Mouse (Mus musculus): ENCODE data around the gene Gmeb1. TPM values are rescaled to one million over a fixed set of nuclear protein-coding genes. Genes with fewer than 3 reads are reported as not detected.
"Not testable (repeated sequence)": the region's sequence is repeated elsewhere in the genome, so short reads cannot be mapped to it uniquely, and the experiment has no call there.

Gmeb1 gene
- polyA plus RNA-seq, 1 experiment from 2014 or later, result 24.7 TPM

GRCm38 (mm10) chr4:132288840-132289239, 27.4 kb upstream of the Gmeb1 start:
- not testable (repeated sequence) for H3K27me3 ChIP-seq (replicated peaks; ENCODE audit: control insufficient read depth, insufficient read depth, low read length); ATAC-seq (ENCODE audit: low read depth); H3K9me3 ChIP-seq (ENCODE audit: control insufficient read depth, low read length); H3K4me1 ChIP-seq (ENCODE audit: control insufficient read depth, insufficient read depth, low read length); H3K9ac ChIP-seq (ENCODE audit: low read depth, low read length); DNase-seq (ENCODE audit: low spot score); H3K4me2 ChIP-seq (ENCODE audit: low read depth, low read length); H3K27ac ChIP-seq (replicated peaks; ENCODE audit: low read depth, low read length); H3K4me3 ChIP-seq (ENCODE audit: low read depth, low read length)
- 62% methylated on average over 3 of the region's 5 CpGs for WGBS
- H3K36me3 ChIP-seq (ENCODE audit: control insufficient read depth, insufficient read depth, low read length), result peaks cover 61% of the 10 kb centered on the region

GRCm38 (mm10) chr4:132275949-132276348, 14.5 kb upstream of the Gmeb1 start:
- H3K4me2 ChIP-seq (ENCODE audit: low read depth, low read length), result no peak overlapping the region
- H3K9me3 ChIP-seq (ENCODE audit: control insufficient read depth, low read length), result no peaks in the 10 kb centered on the region
- DNase-seq (ENCODE audit: low spot score) (no peak), ATAC-seq (ENCODE audit: low read depth) (no peak)
- H3K27me3 ChIP-seq (replicated peaks; ENCODE audit: control insufficient read depth, insufficient read depth, low read length), result no peaks in the 10 kb centered on the region
- H3K27ac ChIP-seq (replicated peaks; ENCODE audit: low read depth, low read length), result no peak overlapping the region
- WGBS, result 89% methylated on average over 3 of the region's 3 CpGs
- H3K4me1 ChIP-seq (ENCODE audit: control insufficient read depth, insufficient read depth, low read length), result peaks cover 5% of the 10 kb centered on the region
- no peak overlapping the region for H3K4me3 ChIP-seq (ENCODE audit: low read depth, low read length)
- 0 out of 2 replicates have a peak, but pooled peaks cover 5% of the 10 kb centered on the region for H3K36me3 ChIP-seq (ENCODE audit: control insufficient read depth, insufficient read depth, low read length)
- H3K9ac ChIP-seq (ENCODE audit: low read depth, low read length), result 0 out of 2 replicates have a peak overlapping the region, but pooled peaks have one; percentile 27

GRCm38 (mm10) chr4:132274156-132274862, 12.9 kb upstream of the Gmeb1 start, which contains the start of gene Taf12:
TSS of gene Taf12 (plus strand) at chr4:132274375.
- WGBS, result under 1% methylated on average over 45 of the region's 48 CpGs
- Histone ChIP-seq H3K4me2 (ENCODE audit: low read depth, low read length) (peak within 1 kb of the TSS; percentile 84), H3K27ac (replicated peaks; ENCODE audit: low read depth, low read length) (peak within 1 kb of the TSS; percentile 89), H3K4me3 (ENCODE audit: low read depth, low read length) (peak within 1 kb of the TSS; percentile 58), H3K4me1 (ENCODE audit: control insufficient read depth, insufficient read depth, low read length) (peaks cover 5% of the 10 kb centered on the region), H3K27me3 (replicated peaks; ENCODE audit: control insufficient read depth, insufficient read depth, low read length) (no peaks in the 10 kb centered on the region), H3K9ac (ENCODE audit: low read depth, low read length) (peak within 1 kb of the TSS; percentile 78), H3K36me3 (ENCODE audit: control insufficient read depth, insufficient read depth, low read length) (no peaks in the 10 kb centered on the region), H3K9me3 (ENCODE audit: control insufficient read depth, low read length) (no peaks in the 10 kb centered on the region)
- DNase-seq (ENCODE audit: low spot score) (peak; percentile 96), ATAC-seq (ENCODE audit: low read depth) (peak; percentile 91)

- Histone ChIP-seq H3K4me3 (ENCODE audit: low read depth, low read length) (peak overlapping the region; percentile 58), H3K9ac (ENCODE audit: low read depth, low read length) (peak overlapping the region; percentile 78; the same call in 1 of the 2 replicates), H3K27me3 (replicated peaks; ENCODE audit: control insufficient read depth, insufficient read depth, low read length) (no peaks in the 10 kb centered on the region), H3K27ac (replicated peaks; ENCODE audit: low read depth, low read length) (no peak overlapping the region), H3K4me2 (ENCODE audit: low read depth, low read length) (peak overlapping the region; percentile 84), H3K9me3 (ENCODE audit: control insufficient read depth, low read length) (no peaks in the 10 kb centered on the region), H3K4me1 (ENCODE audit: control insufficient read depth, insufficient read depth, low read length) (peaks cover 5% of the 10 kb centered on the region), H3K36me3 (ENCODE audit: control insufficient read depth, insufficient read depth, low read length) (no peaks in the 10 kb centered on the region)
- ATAC-seq (ENCODE audit: low read depth), result no peak
- 68% methylated on average over 2 of the region's 2 CpGs for WGBS
- no peak for DNase-seq (ENCODE audit: low spot score)
These were observed 11.8 kb upstream of the Gmeb1 start for GRCm38 (mm10) chr4:132273166-132273565.

GRCm38 (mm10) chr4:132269740-132270560, 8.5 kb upstream of the Gmeb1 start:
- Histone ChIP-seq H3K4me3 (ENCODE audit: low read depth, low read length) (peak overlapping the region; percentile 31), H3K4me1 (ENCODE audit: control insufficient read depth, insufficient read depth, low read length) (peaks cover 5% of the 10 kb centered on the region), H3K27me3 (replicated peaks; ENCODE audit: control insufficient read depth, insufficient read depth, low read length) (no peaks in the 10 kb centered on the region), H3K9me3 (ENCODE audit: control insufficient read depth, low read length) (no peaks in the 10 kb centered on the region), H3K4me2 (ENCODE audit: low read depth, low read length) (peak overlapping the region; percentile 58), H3K36me3 (ENCODE audit: control insufficient read depth, insufficient read depth, low read length) (no peaks in the 10 kb centered on the region), H3K27ac (replicated peaks; ENCODE audit: low read depth, low read length) (peak overlapping the region; percentile 96), H3K9ac (ENCODE audit: low read depth, low read length) (peak overlapping the region; percentile 64)
- peak; percentile 98 for DNase-seq (ENCODE audit: low spot score)
- WGBS, result under 1% methylated on average over 35 of the region's 35 CpGs
- peak; percentile 75 for ATAC-seq (ENCODE audit: low read depth)

GRCm38 (mm10) chr4:132268871-132269739, 7.7 kb upstream of the Gmeb1 start:
- DNase-seq (ENCODE audit: low spot score), result no peak
- Histone ChIP-seq H3K4me1 (ENCODE audit: control insufficient read depth, insufficient read depth, low read length) (peaks cover 5% of the 10 kb centered on the region), H3K27ac (replicated peaks; ENCODE audit: low read depth, low read length) (peak overlapping the region; percentile 96; the same call in 1 of the 2 replicates), H3K9ac (ENCODE audit: low read depth, low read length) (no peak overlapping the region), H3K9me3 (ENCODE audit: control insufficient read depth, low read length) (no peaks in the 10 kb centered on the region), H3K36me3 (ENCODE audit: control insufficient read depth, insufficient read depth, low read length) (no peaks in the 10 kb centered on the region), H3K4me2 (ENCODE audit: low read depth, low read length) (0 out of 2 replicates have a peak overlapping the region, but pooled peaks have one; percentile 17), H3K27me3 (replicated peaks; ENCODE audit: control insufficient read depth, insufficient read depth, low read length) (no peaks in the 10 kb centered on the region), H3K4me3 (ENCODE audit: low read depth, low read length) (no peak overlapping the region)
- ATAC-seq (ENCODE audit: low read depth), result no peak; the same call in 1 of the 2 replicates
- 11% methylated on average over 6 of the region's 6 CpGs for WGBS

- H3K4me3 ChIP-seq (ENCODE audit: low read depth, low read length), result no peak overlapping the region
- H3K27me3 ChIP-seq (replicated peaks; ENCODE audit: control insufficient read depth, insufficient read depth, low read length), result no peaks in the 10 kb centered on the region
- no peak for DNase-seq (ENCODE audit: low spot score)
- H3K9me3 ChIP-seq (ENCODE audit: control insufficient read depth, low read length), result no peaks in the 10 kb centered on the region
- no peak overlapping the region for H3K4me2 ChIP-seq (ENCODE audit: low read depth, low read length)
- no peaks in the 10 kb centered on the region for H3K36me3 ChIP-seq (ENCODE audit: control insufficient read depth, insufficient read depth, low read length)
- WGBS, result 76% methylated on average over 3 of the region's 3 CpGs
- H3K9ac ChIP-seq (ENCODE audit: low read depth, low read length), result no peak overlapping the region
- H3K4me1 ChIP-seq (ENCODE audit: control insufficient read depth, insufficient read depth, low read length), result no peaks in the 10 kb centered on the region
- ATAC-seq (ENCODE audit: low read depth), result no peak
- no peak overlapping the region for H3K27ac ChIP-seq (replicated peaks; ENCODE audit: low read depth, low read length)
These were observed 5.5 kb upstream of the Gmeb1 start for GRCm38 (mm10) chr4:132266835-132267349.

GRCm38 (mm10) chr4:132263313-132263712, 1.9 kb upstream of the Gmeb1 start:
- Histone ChIP-seq H3K9ac (ENCODE audit: low read depth, low read length) (no peak overlapping the region), H3K27ac (replicated peaks; ENCODE audit: low read depth, low read length) (no peak overlapping the region), H3K9me3 (ENCODE audit: control insufficient read depth, low read length) (no peaks in the 10 kb centered on the region), H3K4me2 (ENCODE audit: low read depth, low read length) (no peak overlapping the region), H3K27me3 (replicated peaks; ENCODE audit: control insufficient read depth, insufficient read depth, low read length) (no peaks in the 10 kb centered on the region), H3K4me3 (ENCODE audit: low read depth, low read length) (no peak overlapping the region), H3K36me3 (ENCODE audit: control insufficient read depth, insufficient read depth, low read length) (no peaks in the 10 kb centered on the region), H3K4me1 (ENCODE audit: control insufficient read depth, insufficient read depth, low read length) (peaks cover 10% of the 10 kb centered on the region)
- ATAC-seq (ENCODE audit: low read depth) (no peak), DNase-seq (ENCODE audit: low spot score) (no peak)
- 95% methylated on average over 7 of the region's 7 CpGs for WGBS

Measured in embryonic facial prominence, embryonic 14.5 days (tissue).